Mouse (Mus musculus) adrenal gland, adult 10 weeks (tissue): ENCODE data around the gene Avl9. TPM values are rescaled to one million over a fixed set of nuclear protein-coding genes. Genes with fewer than 3 reads are reported as not detected.

ENCODE experiments used
- polyA plus RNA-seq: library from polyadenylated mRNA; stranded (reverse); fragments of 350-450 nt; fragmentation: Illumina TruSeq; extraction: RNeasy Lipid Tissue Mini Kit (QIAGEN cat#74804); gene quantifications from one replicate; pipeline ENCODE4 v1.2.3, GENCODE M21; 2014; ENCODE audit warnings: low read depth, low replicate concordance

Avl9 gene
- 66.8 TPM for polyA plus RNA-seq

DNA sequence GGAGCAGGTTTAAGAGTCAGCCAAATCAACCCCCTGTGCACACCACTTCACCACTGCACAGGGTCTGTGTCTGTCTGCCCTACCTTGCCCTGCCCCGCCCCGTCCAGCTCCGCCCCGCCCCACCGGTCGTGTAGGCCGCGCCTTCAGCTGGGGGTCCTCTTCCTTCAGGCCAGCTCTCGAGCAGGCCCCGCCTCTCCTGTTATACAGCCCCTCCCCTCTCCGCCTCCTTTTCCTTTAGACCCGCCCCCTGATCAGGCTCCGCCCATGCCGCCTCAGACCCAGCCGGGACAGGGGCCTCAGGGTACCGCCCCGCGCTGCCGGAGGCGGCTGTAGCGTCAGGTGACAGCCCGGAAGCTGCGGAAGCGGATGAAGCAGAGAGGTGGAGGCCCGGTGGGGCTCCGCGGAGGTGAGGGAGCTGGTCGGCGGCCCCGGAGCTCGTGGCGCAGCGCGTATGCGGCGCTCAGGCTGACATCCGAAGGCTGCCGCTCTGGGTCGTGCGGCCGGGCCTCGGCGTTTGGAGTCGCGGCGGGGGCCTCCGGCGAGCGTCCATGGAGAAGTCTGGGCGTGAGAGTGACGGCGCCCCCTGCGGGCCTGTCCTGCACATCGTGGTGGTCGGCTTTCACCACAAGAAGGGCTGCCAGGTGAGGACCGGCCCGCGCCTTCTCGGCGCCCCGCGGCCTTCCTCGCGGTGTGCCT lies at the start of gene Avl9:
Avl9 (plus strand) TSS at position 326 of the 696 bp plus-strand sequence.

DNA sequence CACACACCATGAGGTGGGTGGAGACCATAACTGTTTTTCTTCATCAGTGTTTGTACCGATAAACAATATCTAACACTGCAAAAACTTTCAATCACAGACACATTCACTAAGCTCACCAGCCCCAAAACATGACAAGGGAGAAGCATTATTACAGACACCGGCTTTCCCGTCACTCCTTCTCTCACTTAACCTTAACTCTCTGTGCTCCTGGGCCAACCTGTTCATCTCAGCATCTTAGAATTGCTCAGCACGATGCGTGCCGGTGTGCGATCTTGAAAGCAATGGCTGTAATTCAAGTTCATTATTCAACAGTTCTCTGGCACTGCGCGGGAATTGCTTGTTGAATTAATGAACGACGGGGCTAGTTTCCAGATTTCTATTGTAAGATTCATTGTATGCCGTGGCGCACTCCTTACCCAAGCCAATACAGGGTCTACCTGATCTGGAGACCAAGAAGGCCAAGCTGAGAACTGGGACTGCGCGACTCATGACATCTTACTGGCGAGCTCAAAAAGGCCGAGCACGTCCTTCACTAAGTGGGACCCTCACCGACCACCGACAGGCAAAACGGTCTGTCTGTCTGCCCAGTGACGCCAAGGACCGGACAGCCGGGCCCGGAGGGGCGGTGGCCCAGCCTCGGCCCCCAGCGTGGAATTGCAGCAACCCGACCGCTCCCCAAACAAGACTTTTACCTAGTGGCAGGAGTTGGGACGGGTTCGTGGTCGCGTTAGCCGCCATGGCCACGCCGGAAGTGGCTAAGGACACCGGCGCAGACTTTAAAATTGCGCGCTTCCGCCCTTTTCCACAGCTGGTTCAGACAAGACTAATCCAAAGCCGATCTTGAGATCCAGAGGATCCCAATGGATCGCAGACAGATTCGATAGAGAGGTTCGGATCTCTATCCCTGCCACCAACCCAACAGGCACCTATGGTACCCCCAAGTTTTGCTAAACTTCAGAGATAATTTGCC lies 10.5 kb upstream of the Avl9 start, which contains the start of gene Lsm5:
Lsm5 (minus strand) TSS at position 780 of the 970 bp plus-strand sequence.

DNA sequence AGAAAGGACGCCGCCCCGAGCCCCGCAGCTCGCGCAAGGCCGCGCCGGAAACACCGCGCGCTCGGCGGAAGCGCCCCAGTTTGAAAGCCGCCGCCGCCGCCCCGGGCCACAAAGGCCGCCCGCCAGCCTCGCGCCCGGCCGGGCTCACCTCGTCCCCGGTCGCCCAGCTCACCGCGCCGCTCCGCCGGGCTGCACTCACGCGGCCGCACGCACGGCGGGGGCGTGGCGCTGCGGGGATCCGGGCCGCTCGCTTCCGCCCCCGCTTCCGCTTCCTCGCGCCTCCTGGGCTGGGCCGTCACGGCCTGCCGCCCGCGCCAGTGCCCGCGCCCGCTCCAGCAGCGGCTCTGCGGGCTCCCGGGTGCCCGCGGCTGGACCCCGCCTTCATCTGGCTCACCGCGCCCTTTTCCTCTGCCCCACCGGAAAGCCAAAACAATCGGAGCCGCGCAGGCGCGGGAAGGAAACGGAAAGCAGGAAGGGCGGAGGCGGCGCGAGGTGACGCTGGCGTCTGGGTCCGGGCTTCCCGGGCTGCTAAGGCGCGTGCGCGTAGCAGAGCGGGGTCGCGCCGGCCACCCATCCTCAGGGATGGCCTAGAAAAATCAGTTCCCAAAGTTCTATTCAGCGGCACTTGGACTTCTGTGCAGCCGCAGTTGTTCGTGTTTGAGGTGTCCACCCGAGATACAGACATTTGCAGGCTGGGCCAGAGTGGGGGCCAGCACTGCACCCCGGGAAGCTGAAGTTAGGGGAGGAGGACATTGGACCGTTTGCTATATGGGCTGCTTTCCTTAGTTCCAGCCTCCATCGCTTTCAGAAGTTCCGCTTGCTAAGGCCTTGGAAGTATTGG lies 82.8 kb downstream of the Avl9 start, which contains the start of gene Kbtbd2:
Kbtbd2 (minus strand) TSS at position 503 of the 841 bp plus-strand sequence.

Other genes starting within 250 kb of the Avl9 start
- gene Pde1c, start 145.8 kb upstream of the Avl9 start, polyA plus RNA-seq, result 0.41 TPM
- gene Lsm5, start 10.2 kb upstream of the Avl9 start, polyA plus RNA-seq, result 65.3 TPM
- gene Kbtbd2, start 82.9 kb downstream of the Avl9 start, polyA plus RNA-seq, result 66.3 TPM
- gene Fkbp9, start 117.2 kb downstream of the Avl9 start, polyA plus RNA-seq, result 74.4 TPM
- 80.4 TPM for gene Nt5c3, start 209.0 kb downstream of the Avl9 start, polyA plus RNA-seq
- gene Vmn1r4, start 209.1 kb downstream of the Avl9 start, polyA plus RNA-seq, result 0.41 TPM